Mouse (Mus musculus): ENCODE results near the gene Gm15737.

The Gm15737 gene

GRCm38 (mm10) chr6:92869089-92869581 is at the start of gene Gm15737:
Gene Gm15737 (plus strand): TSS chr6:92869357.
- DNase-seq: peak; percentile 48 to 67

GRCm38 (mm10) chr6:92821606-92822005 is 47.6 kb upstream of the Gm15737 start:
- DNase-seq: no peak

GRCm38 (mm10) chr6:92822006-92822405 is 47.2 kb upstream of the Gm15737 start:
- no peak for DNase-seq

- DNase-seq: no peak
Measured at GRCm38 (mm10) chr6:92823991-92824390, 45.2 kb upstream of the Gm15737 start.

GRCm38 (mm10) chr6:92826561-92826960 is 42.6 kb upstream of the Gm15737 start:
- DNase-seq: no peak

- peak in 1 of 2 experiments; percentile 26 for DNase-seq
Measured at GRCm38 (mm10) chr6:92827360-92827759, 41.8 kb upstream of the Gm15737 start.

GRCm38 (mm10) chr6:92829148-92829547 is 40.0 kb upstream of the Gm15737 start:
- DNase-seq: no peak

- DNase-seq: no peak
Measured at GRCm38 (mm10) chr6:92831106-92831505, 38.1 kb upstream of the Gm15737 start.

- no peak for DNase-seq
Measured at GRCm38 (mm10) chr6:92842000-92842399, 27.2 kb upstream of the Gm15737 start.

- DNase-seq: no peak
Measured at GRCm38 (mm10) chr6:92843474-92843873, 25.7 kb upstream of the Gm15737 start.

- DNase-seq: no peak
Measured at GRCm38 (mm10) chr6:92845898-92846297, 23.3 kb upstream of the Gm15737 start.

GRCm38 (mm10) chr6:92846614-92847013 is 22.5 kb upstream of the Gm15737 start:
- DNase-seq: no peak

GRCm38 (mm10) chr6:92849208-92849607 is 19.9 kb upstream of the Gm15737 start:
- DNase-seq: no peak

- peak; percentile 70 to 77 for DNase-seq
Measured at GRCm38 (mm10) chr6:92850250-92850649, 18.9 kb upstream of the Gm15737 start.

GRCm38 (mm10) chr6:92854873-92855272 is 14.3 kb upstream of the Gm15737 start:
- DNase-seq: peak; percentile 24 to 60

GRCm38 (mm10) chr6:92857761-92858160 is 11.4 kb upstream of the Gm15737 start:
- DNase-seq: no peak

GRCm38 (mm10) chr6:92858721-92859510 is 10.2 kb upstream of the Gm15737 start:
- DNase-seq: no peak

GRCm38 (mm10) chr6:92860285-92860912 is 8.8 kb upstream of the Gm15737 start:
- DNase-seq: no peak

- DNase-seq: no peak
Measured at GRCm38 (mm10) chr6:92862599-92862998, 6.6 kb upstream of the Gm15737 start.

- no peak for DNase-seq
Measured at GRCm38 (mm10) chr6:92869582-92870219, 544 bp downstream of the Gm15737 start.

GRCm38 (mm10) chr6:92871813-92872212 is 2.7 kb downstream of the Gm15737 start:
- DNase-seq: no peak

- DNase-seq: no peak
Measured at GRCm38 (mm10) chr6:92872766-92873165, 3.6 kb downstream of the Gm15737 start.

- peak; percentile 54 to 77 for DNase-seq
Measured at GRCm38 (mm10) chr6:92874854-92875253, 5.7 kb downstream of the Gm15737 start.

- DNase-seq: no peak
Measured at GRCm38 (mm10) chr6:92875340-92875739, 6.2 kb downstream of the Gm15737 start.
